Mouse (Mus musculus) cerebellum, adult 2 months (tissue): ENCODE measurements at regions not wholly inside any gene's neighbourhood (a gene's known extent, or its start where the extent isn't known, plus 50 kb on each side); places are given as distances from the start of the nearest gene placed in this dataset.

Experiments
- CTCF ChIP-seq: fragments of 200-500 bp; IDR thresholded peaks from 2 replicates; pipeline ENCODE4 v1.5.1; 2011; ENCODE audit warnings: low read depth, mild to moderate bottlenecking, control low read depth, low read length, moderate library complexity, borderline replicate concordance; ENCODE audit not compliant: insufficient read depth
- POLR2A ChIP-seq: fragments of 200-500 bp; IDR thresholded peaks from 2 replicates; pipeline ENCODE4 v1.6.1; 2011; ENCODE audit warnings: low read length, control low read depth, borderline replicate concordance; ENCODE audit not compliant: insufficient read depth

DNA sequence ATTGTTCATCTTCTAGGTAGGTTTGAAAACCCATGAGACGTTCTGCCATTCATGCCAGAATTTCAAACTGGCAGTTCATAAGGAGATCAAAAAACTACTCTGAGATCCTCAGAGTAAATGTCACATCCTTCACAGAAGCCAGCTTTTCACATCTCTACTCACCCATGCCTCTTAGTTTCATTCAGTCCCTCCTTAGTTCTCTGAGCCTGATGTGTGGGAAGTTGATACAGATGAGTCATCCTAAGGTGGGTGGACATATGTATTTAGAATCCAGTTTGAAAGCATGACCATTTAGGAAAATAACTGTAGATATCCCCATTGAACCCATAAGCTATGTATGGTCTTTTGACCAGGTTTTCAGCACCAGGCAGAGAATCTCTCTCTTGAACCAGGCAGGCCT lies 345.3 kb upstream of the Slitrk6 start:
- no peak for TF ChIP-seq POLR2A
- no peak for TF ChIP-seq CTCF
